1 mouse cellular context compared by ENCODE assay signal in the genomic region with DNA sequence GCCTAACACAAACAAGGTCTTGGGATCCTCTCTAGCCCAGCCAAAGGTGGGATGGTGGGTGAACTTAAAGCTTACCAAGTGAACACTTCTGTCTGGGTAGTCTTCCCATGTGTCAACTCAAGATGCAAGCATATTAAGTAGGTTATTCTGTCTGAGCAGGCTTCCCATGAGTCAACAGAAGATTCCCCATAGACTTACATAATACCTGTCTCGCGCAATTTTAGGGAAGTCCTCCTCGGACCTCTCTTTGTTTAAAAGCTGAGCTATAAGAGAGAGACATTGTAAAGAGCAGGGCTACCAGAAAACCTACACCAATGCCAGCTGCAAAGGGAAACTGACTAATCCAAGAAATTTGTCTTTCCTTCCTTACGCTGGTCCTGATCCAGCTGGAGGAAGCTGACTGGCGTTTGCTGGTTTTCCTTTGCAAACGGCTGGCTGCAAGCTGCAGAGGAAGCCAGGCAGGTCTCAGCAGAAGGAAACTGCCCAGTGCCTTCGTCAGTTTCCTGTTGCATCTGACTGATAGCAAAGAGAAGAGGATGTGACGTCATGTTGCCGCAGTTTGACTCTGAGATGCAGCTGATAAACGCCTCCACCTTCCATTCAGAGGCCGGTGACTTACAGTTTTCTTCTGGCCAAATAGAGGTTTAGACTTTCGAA.
TF ChIP-seq lines count a peak whose summit lies in the region.

No protein-coding gene starts in this region.

TF ChIP-seq in MEL, 35 proteins besides CTCF, POLR2A, EP300 and RAD21 (continued from another document):
- peak; percentile 71 for TF ChIP-seq HCFC1 (IDR thresholded peaks at IDR 0.05; ENCODE audit: low read depth, low read length)
- no peak for TF ChIP-seq MEF2A (IDR thresholded peaks at IDR 0.05; ENCODE audit: extremely low read depth, insufficient replicate concordance, low read depth, low read length, poor library complexity, severe bottlenecking)
- no peak for TF ChIP-seq SMC3 (IDR thresholded peaks at IDR 0.05; ENCODE audit: low read depth, low read length)
- TF ChIP-seq TCF12 (IDR thresholded peaks at IDR 0.05; ENCODE audit: low read depth, low read length), result peak; percentile 85
- no peak for TF ChIP-seq BHLHE40 (IDR thresholded peaks at IDR 0.05; ENCODE audit: borderline replicate concordance, low read depth, low read length)
- TF ChIP-seq ZC3H11A (IDR thresholded peaks at IDR 0.05; ENCODE audit: low read depth, low read length), result no peak
- TF ChIP-seq MYB (IDR thresholded peaks at IDR 0.05; ENCODE audit: low read depth, low read length), result peak; percentile 65
- no peak for TF ChIP-seq ZMIZ1 (IDR thresholded peaks at IDR 0.05; ENCODE audit: low read depth, low read length)
